Mouse (Mus musculus): ENCODE results near the gene Celf1.

DNA sequence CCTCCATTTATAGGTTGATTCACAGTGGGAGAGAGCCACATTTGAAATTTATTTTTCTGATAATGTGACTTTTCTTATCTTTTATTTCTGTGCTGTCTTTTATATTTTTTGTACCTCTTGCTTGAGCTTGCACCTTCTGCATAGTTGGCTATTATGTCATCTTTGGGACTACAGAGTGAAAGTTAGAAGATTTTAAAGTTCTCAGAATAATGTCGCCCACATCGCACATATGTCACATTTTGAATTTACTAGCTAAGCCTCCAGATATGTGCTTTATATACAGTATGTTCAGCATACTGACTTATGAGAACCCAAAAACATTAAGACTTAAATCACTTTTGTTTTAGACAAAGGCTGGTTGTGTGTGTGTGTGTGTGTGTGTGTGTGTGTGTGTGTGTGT, 19.8 kb downstream of the Celf1 start:
- TF ChIP-seq CTCF (IDR thresholded peaks at IDR 0.05; ENCODE audit: low read depth), result no peak
- TF ChIP-seq EP300 (IDR thresholded peaks at IDR 0.05; ENCODE audit: low read depth), result no peak
